Mouse (Mus musculus): Measurements from ENCODE around the gene Capzb.

- TF ChIP-seq CTCF (IDR thresholded peaks at IDR 0.05; ENCODE audit: insufficient read depth, low read length) (peak; percentile 34; the same call in 1 of the 2 replicates), POLR2A (IDR thresholded peaks at IDR 0.05; ENCODE audit: borderline replicate concordance, extremely low read depth, low read depth, low read length) (no peak)
Observed at GRCm38 (mm10) chr4:139312632-139313031, 119.9 kb downstream of the Capzb start.

Measured in lung, adult 2 months (tissue).